Mouse (Mus musculus): ENCODE data around the gene Pcolce2.
"Not testable (repeated sequence)": the region's sequence is repeated elsewhere in the genome, so short reads cannot be mapped to it uniquely, and the experiment has no call there.

Pcolce2 gene

GRCm38 (mm10) chr9:95637271-95638181 lies at the start of gene Pcolce2:
Pcolce2 (plus strand) TSS chr9:95637601.
- peak; percentile 18 for DNase-seq

GRCm38 (mm10) chr9:95588070-95588469 lies 49.3 kb upstream of the Pcolce2 start:
- DNase-seq = no peak

DNA sequence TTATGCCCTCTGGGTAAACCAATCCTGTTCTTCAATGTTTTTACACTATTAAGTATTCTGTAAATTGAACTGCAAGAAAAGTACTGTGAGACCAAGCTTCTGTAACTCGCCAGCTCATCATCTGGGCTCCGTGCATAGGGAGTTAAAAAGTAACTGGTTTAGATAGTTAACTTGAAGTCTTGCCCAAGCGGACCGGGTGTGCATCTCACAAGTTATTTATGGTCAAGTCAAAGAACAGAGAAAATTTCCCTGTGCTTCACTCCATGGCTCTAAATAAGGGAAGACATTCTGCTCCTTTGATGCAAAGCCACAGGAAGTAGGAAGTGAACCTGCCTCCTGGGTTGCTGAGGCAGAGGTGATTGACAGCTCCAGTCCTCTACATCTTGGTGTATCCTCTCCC lies 43.1 kb upstream of the Pcolce2 start:
- no peak for DNase-seq

GRCm38 (mm10) chr9:95597466-95598178 lies 39.8 kb upstream of the Pcolce2 start:
- no peak for DNase-seq

DNA sequence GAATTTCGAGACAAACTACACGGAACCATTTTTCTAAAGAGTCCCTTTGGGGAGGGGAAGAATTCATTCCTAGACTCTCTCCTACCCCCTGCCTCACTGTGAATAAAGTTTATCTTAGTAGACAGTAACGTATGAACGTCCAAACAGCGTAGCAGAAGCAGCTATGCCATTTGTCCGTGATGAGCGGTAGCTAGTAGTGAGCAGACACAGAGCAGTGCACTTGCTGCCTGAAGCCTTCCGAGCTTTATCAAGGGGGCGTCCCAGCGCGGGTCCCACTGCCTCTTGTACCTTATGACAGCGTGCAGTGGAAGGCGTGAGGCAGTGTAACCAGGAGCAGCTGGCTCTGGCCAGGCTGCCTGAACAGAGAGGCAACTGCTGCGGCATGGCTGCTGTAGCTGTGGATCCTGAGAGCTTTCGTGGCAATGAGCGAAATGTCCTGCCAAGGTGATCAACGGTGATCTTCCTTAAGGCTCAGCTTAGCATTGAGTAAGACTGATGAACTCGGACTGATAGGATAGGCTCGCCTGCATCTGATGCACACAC lies 39.2 kb upstream of the Pcolce2 start:
- DNase-seq = no peak

GRCm38 (mm10) chr9:95599399-95599798 lies 38.0 kb upstream of the Pcolce2 start:
- DNase-seq = no peak

- no peak for DNase-seq
Observed at GRCm38 (mm10) chr9:95602849-95603248, 34.6 kb upstream of the Pcolce2 start.

- no peak for DNase-seq
Observed at GRCm38 (mm10) chr9:95603316-95603715, 34.1 kb upstream of the Pcolce2 start.

GRCm38 (mm10) chr9:95607196-95607595 lies 30.2 kb upstream of the Pcolce2 start:
- DNase-seq = no peak

DNA sequence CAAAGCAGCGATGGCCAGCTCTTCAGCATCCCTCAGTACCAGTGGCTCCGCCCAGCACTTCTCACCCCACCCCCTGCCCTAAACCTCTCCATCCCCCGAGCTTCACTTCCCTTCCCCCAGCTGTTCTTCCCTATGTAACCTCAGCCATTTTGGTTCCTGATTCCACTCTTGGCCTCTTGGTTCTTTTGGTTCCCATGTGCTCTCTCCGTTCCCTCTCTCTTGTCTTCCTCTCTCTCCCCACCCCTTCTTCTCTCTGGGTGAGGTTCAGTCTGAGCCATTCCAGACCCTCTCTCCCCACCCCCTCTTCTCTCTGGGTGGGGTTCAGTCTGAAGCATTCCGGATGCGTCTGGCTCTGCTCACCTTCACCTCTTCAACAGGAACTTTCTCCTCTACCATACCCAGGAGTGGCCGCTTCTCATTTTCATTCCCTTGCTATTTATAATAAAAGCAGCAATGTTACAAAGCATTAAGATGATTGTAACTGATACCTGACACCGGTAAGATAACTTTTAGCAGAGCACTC lies 25.1 kb upstream of the Pcolce2 start:
- no peak for DNase-seq

- DNase-seq = no peak
Observed at GRCm38 (mm10) chr9:95613426-95614127, 23.8 kb upstream of the Pcolce2 start.

GRCm38 (mm10) chr9:95614861-95615615 lies 22.4 kb upstream of the Pcolce2 start:
- DNase-seq = no peak

- no peak for DNase-seq
Observed at GRCm38 (mm10) chr9:95615961-95616360, 21.4 kb upstream of the Pcolce2 start.

- no peak for DNase-seq
Observed at GRCm38 (mm10) chr9:95618572-95618971, 18.8 kb upstream of the Pcolce2 start.

DNA sequence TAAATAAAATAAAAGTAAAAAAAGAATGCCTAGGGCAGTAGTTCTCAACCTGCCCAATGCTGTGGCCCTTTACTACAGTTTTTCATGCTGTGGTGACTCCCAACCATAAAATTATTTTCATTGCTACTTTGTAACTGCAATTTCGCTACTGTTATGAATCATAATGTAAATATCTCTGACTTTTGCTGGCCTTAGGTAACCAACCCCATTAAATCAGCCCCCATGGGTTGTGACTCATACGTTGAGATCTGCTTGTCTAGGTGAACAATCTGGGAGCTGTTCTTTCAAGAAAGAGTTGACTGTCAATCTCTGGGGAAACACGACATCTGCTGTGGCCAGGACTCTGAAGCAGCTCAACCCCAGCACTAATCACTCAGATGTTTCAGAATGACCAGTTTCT lies 13.3 kb upstream of the Pcolce2 start:
- no peak for DNase-seq

- no peak for DNase-seq
Observed at GRCm38 (mm10) chr9:95628439-95628948, 8.9 kb upstream of the Pcolce2 start.

DNA sequence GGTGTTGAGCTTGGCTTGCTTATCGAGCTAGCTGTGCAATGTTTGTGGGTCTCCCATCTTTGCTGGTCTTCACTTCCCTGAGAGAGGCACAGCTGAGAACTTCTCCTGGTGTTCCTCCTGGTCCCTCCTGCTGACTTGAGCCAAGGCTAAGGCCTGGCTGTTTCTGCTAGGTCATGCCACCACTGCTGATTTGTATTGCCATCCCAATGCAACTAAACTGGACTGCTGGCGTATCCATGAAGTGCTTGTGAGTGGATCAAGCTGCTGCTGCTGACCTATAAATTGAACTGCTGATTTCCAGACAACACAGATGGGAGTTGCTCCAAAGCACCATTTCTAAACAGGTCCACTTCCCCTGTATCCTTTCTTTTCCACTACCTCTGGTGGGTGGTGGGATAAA lies 7.8 kb upstream of the Pcolce2 start:
- DNase-seq = not testable (repeated sequence)

GRCm38 (mm10) chr9:95636395-95636794 lies 1.0 kb upstream of the Pcolce2 start:
- no peak for DNase-seq

GRCm38 (mm10) chr9:95639919-95640318 lies 2.5 kb downstream of the Pcolce2 start:
- no peak for DNase-seq

GRCm38 (mm10) chr9:95645926-95646325 lies 8.5 kb downstream of the Pcolce2 start:
- DNase-seq = no peak

- DNase-seq = no peak
Observed at GRCm38 (mm10) chr9:95653363-95653762, 16.0 kb downstream of the Pcolce2 start.

- DNase-seq = no peak
Observed at GRCm38 (mm10) chr9:95654356-95654755, 17.0 kb downstream of the Pcolce2 start.
